In the genomic region with DNA sequence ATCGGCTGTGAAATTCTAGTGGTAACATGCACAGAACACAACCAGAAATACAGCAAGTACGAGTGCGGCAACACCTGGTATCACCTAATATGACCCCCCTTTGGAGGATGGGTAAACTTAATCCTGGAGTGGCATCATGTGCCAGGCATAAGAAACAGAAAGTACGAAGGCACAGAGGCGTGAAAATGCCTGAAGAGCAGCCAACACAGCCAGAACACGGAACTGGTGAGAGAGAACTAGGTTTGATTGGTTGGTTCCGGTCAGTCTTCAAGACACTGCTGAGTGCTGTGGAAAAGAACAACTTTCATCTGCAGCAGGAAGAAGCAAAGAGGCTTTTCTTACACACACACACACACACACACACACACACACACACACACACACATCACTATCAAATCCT, we compare ENCODE assay signal across 26 mouse cellular contexts. TPM values are rescaled to one million over a fixed set of nuclear protein-coding genes. Genes with fewer than 3 reads are reported as not detected.
DNase-seq lines count a peak whose midpoint lies in the region; ATAC-seq and TF ChIP-seq lines count a peak whose summit lies in the region.
"Had no signal": no experiment of that assay in that cellular context is flagged by ENCODE, and none has a peak within 500 bp of the region (broad histone marks: within the 10 kb centered on the region; RNA-seq: fewer than 3 reads in every experiment).

No protein-coding gene starts in this region.

- H3K27ac ChIP-seq in kidney, adult 2 months (ENCODE audit: insufficient read depth, low read depth, low read length) = peak overlapping the region; percentile 98
- no peak overlapping the region for H3K27ac ChIP-seq in kidney, embryonic 14.5 days (ENCODE audit: low read depth, low read length)
- H3K27ac ChIP-seq in kidney, postnatal 0 days = no peak overlapping the region
- no peak overlapping the region for H3K27ac ChIP-seq in heart, embryonic 10.5 days
- H3K27ac ChIP-seq: embryonic facial prominence, embryonic 15.5 days; forebrain, embryonic 12.5 days; hindbrain, embryonic 10.5 days; hindbrain, embryonic 15.5 days; limb, embryonic 10.5 days; limb, embryonic 15.5 days; liver, embryonic 14.5 days had no signal

- H3K9ac ChIP-seq in kidney, embryonic 14.5 days (ENCODE audit: low read depth, low read length) = no peak overlapping the region
- H3K9ac ChIP-seq in kidney, postnatal 0 days (ENCODE audit: low read depth, low read length) = no peak overlapping the region
- H3K9ac ChIP-seq: embryonic facial prominence, embryonic 15.5 days; forebrain, embryonic 12.5 days; forebrain, postnatal 0 days; hindbrain, embryonic 15.5 days; limb, embryonic 15.5 days; liver, embryonic 14.5 days; lung, embryonic 14.5 days had no signal

- peak; percentile 44; the same call in 1 of the 2 replicates for ATAC-seq in frontal cortex, adult (ENCODE audit: low TSS enrichment)
- no peak for ATAC-seq in kidney, embryonic 14.5 days (ENCODE audit: low FRiP score, low TSS enrichment)
- ATAC-seq in kidney, postnatal 0 days (replicated peaks; ENCODE audit: low FRiP score, low read depth) = peak; percentile 79
- ATAC-seq: forebrain, postnatal 0 days; inflammation-experienced regulatory T-cells, adult 6 months; midbrain, embryonic 16.5 days had no signal

- no peak overlapping the region for H3K4me2 ChIP-seq in kidney, embryonic 14.5 days (replicated peaks; ENCODE audit: low read depth, low read length)
- H3K4me2 ChIP-seq in kidney, postnatal 0 days (ENCODE audit: low read length) = no peak overlapping the region
- H3K4me2 ChIP-seq: embryonic facial prominence, embryonic 15.5 days; forebrain, embryonic 12.5 days; hindbrain, embryonic 15.5 days; limb, embryonic 15.5 days; lung, embryonic 14.5 days; midbrain, embryonic 11.5 days had no signal

- TF ChIP-seq POLR2A in kidney, adult 2 months (IDR thresholded peaks at IDR 0.05; ENCODE audit: low read depth, low read length) = no peak

- H3K4me3 ChIP-seq in kidney, adult 2 months (ENCODE audit: insufficient read depth, low read depth, low read length) = no peak overlapping the region
- no peak overlapping the region for H3K4me3 ChIP-seq in kidney, embryonic 14.5 days (ENCODE audit: low read length)
- no peak overlapping the region for H3K4me3 ChIP-seq in kidney, postnatal 0 days (replicated peaks; ENCODE audit: low read depth, low read length)
- H3K4me3 ChIP-seq in heart, embryonic 10.5 days = no peak overlapping the region
- H3K4me3 ChIP-seq: embryonic facial prominence, embryonic 15.5 days; forebrain, embryonic 12.5 days; hindbrain, embryonic 10.5 days; hindbrain, embryonic 15.5 days; limb, embryonic 10.5 days; limb, embryonic 15.5 days had no signal

- no peaks in the 10 kb centered on the region for H3K9me3 ChIP-seq in kidney, embryonic 14.5 days (ENCODE audit: control insufficient read depth, low read length)
- no peaks in the 10 kb centered on the region for H3K9me3 ChIP-seq in kidney, postnatal 0 days (replicated peaks; ENCODE audit: low read length)
- no peaks in the 10 kb centered on the region for H3K9me3 ChIP-seq in heart, embryonic 10.5 days
- H3K9me3 ChIP-seq: embryonic facial prominence, embryonic 15.5 days; forebrain, embryonic 12.5 days; hindbrain, embryonic 10.5 days; hindbrain, embryonic 15.5 days; limb, embryonic 10.5 days; limb, embryonic 15.5 days had no signal

- 26% methylated on average over 7 of the region's 7 CpGs for WGBS in kidney, adult 2 months
- WGBS in kidney, embryonic 14.5 days = 83% methylated on average over 7 of the region's 7 CpGs
- 66% methylated on average over 7 of the region's 7 CpGs for WGBS in kidney, postnatal 0 days
- WGBS in heart, embryonic 10.5 days = 86% methylated on average over 7 of the region's 7 CpGs

- TF ChIP-seq CTCF in kidney, adult 2 months (conservative IDR thresholded peaks at IDR 0.05; ENCODE audit: insufficient read depth, insufficient read length, low read depth, low read length) = no peak
- TF ChIP-seq CTCF in kidney, postnatal 0 days (IDR thresholded peaks at IDR 0.05; ENCODE audit: low read depth) = no peak

- no peaks in the 10 kb centered on the region for H3K27me3 ChIP-seq in kidney, adult 2 months (replicated peaks; ENCODE audit: control insufficient read depth, insufficient read depth, low read length)
- no peaks in the 10 kb centered on the region for H3K27me3 ChIP-seq in kidney, embryonic 14.5 days (ENCODE audit: control insufficient read depth, insufficient read depth, low read length)
- no peaks in the 10 kb centered on the region for H3K27me3 ChIP-seq in kidney, postnatal 0 days (ENCODE audit: insufficient read depth, low read length)
- H3K27me3 ChIP-seq in heart, embryonic 10.5 days (ENCODE audit: insufficient read depth, poor library complexity, severe bottlenecking) = no peaks in the 10 kb centered on the region
- H3K27me3 ChIP-seq: embryonic facial prominence, embryonic 15.5 days; forebrain, embryonic 12.5 days; hindbrain, embryonic 15.5 days; limb, embryonic 15.5 days had no signal

- H3K36me3 ChIP-seq in kidney, adult 2 months (ENCODE audit: control insufficient read depth, insufficient read depth, low read length) = no peaks in the 10 kb centered on the region
- no peaks in the 10 kb centered on the region for H3K36me3 ChIP-seq in kidney, embryonic 14.5 days (ENCODE audit: control insufficient read depth, insufficient read depth, low read length)
- no peaks in the 10 kb centered on the region for H3K36me3 ChIP-seq in kidney, postnatal 0 days (ENCODE audit: insufficient read depth, low read length)
- no peaks in the 10 kb centered on the region for H3K36me3 ChIP-seq in heart, embryonic 10.5 days
- H3K36me3 ChIP-seq: embryonic facial prominence, embryonic 15.5 days; forebrain, embryonic 12.5 days; hindbrain, embryonic 10.5 days; hindbrain, embryonic 15.5 days; limb, embryonic 10.5 days; limb, embryonic 15.5 days had no signal

- peaks cover 14% of the 10 kb centered on the region; the same call in 1 of the 2 replicates for H3K4me1 ChIP-seq in kidney, adult 2 months (ENCODE audit: control insufficient read depth, insufficient read depth, low read length)
- no peaks in the 10 kb centered on the region for H3K4me1 ChIP-seq in kidney, embryonic 14.5 days (ENCODE audit: control insufficient read depth, insufficient read depth, low read length)
- no peaks in the 10 kb centered on the region; the same call in 1 of the 2 replicates for H3K4me1 ChIP-seq in kidney, postnatal 0 days (replicated peaks; ENCODE audit: insufficient read depth, low read length)
- H3K4me1 ChIP-seq in heart, embryonic 10.5 days = no peaks in the 10 kb centered on the region
- H3K4me1 ChIP-seq: embryonic facial prominence, embryonic 15.5 days; hindbrain, embryonic 15.5 days; limb, embryonic 10.5 days; limb, embryonic 15.5 days had no signal

- DNase-seq in frontal cortex, postnatal 25 days (ENCODE audit: low spot score in 2 of 2) = no peak
- DNase-seq in kidney, adult 2 months = peak; percentile 89
- DNase-seq in kidney, postnatal 0 days (ENCODE audit: low spot score) = no peak
- peak; percentile 69 for DNase-seq in skeletal muscle tissue, adult 2 months (ENCODE audit: low read depth, low spot score)
- no peak for DNase-seq in right cerebral cortex, adult 2 months (ENCODE audit: low spot score in 2 of 2)
- no peak for DNase-seq in heart, embryonic 10.5 days (ENCODE audit: low spot score)
- DNase-seq: adrenal gland, postnatal 36 days; cerebellum, adult 9-11 months; forebrain, postnatal 0 days; heart, postnatal 14 days; layer of hippocampus, postnatal 36 days; lung, embryonic 14.5 days; thymus, adult 2 months; thymus, postnatal 36 days had no signal

RNA-seq across cellular contexts. Expression of gene Noct, which starts 38.8 kb away (rescaled TPM):
- 8.1 and 9.4 TPM in 2 replicates for polyA plus RNA-seq in kidney, adult 2 months (2012; rRNA removed)
- 8.0 and 10.4 TPM in 2 replicates for polyA plus RNA-seq in kidney, embryonic 14.5 days (2014; fragmentation: Nextera tagmentation; extraction: Ambion mirVana)
- polyA plus RNA-seq in kidney, postnatal 0 days (2015; fragmentation: Nextera tagmentation; extraction: Ambion mirVana) = 6.0 and 7.1 TPM in 2 replicates
- 10.7 and 13.7 TPM in 2 replicates for polyA plus RNA-seq in heart, embryonic 10.5 days (2016; fragmentation: Nextera tagmentation; extraction: Ambion mirVana)

Comparison
In these comparisons a context has a peak if more than half of its experiments do, and no peak if none do; other contexts are left out.
1. DNase-seq: peak in kidney, adult 2 months (single experiment) and skeletal muscle tissue, adult 2 months (single experiment); none in frontal cortex, postnatal 25 days (0 of 2), kidney, postnatal 0 days (single experiment), right cerebral cortex, adult 2 months (0 of 2) and heart, embryonic 10.5 days (single experiment).